Mouse (Mus musculus) T-cell, adult 2 months (primary cell): ENCODE results near the gene Epb41l3.
"Not testable (repeated sequence)": the region's sequence is repeated elsewhere in the genome, so short reads cannot be mapped to it uniquely, and the experiment has no call there.

Source experiments
- DNase-seq: peaks from one replicate; pipeline ENCODE4 v3.0.0; 2022; ENCODE audit warnings: low spot score

Epb41l3 gene

GRCm38 (mm10) chr17:69105799-69106401 lies 30.4 kb downstream of the Epb41l3 start:
- DNase-seq: no peak

GRCm38 (mm10) chr17:69109216-69109615 lies 33.7 kb downstream of the Epb41l3 start:
- DNase-seq: no peak

- DNase-seq: no peak
Measured at GRCm38 (mm10) chr17:69112232-69112631, 36.7 kb downstream of the Epb41l3 start.

GRCm38 (mm10) chr17:69119183-69119582 lies 43.7 kb downstream of the Epb41l3 start:
- DNase-seq: no peak

GRCm38 (mm10) chr17:69120533-69121358 lies 45.3 kb downstream of the Epb41l3 start:
- DNase-seq: no peak

- not testable (repeated sequence) for DNase-seq
Measured at GRCm38 (mm10) chr17:69122403-69122802, 46.9 kb downstream of the Epb41l3 start.

GRCm38 (mm10) chr17:69127436-69127835 lies 52.0 kb downstream of the Epb41l3 start:
- DNase-seq: no peak

- no peak for DNase-seq
Measured at GRCm38 (mm10) chr17:69127981-69128380, 52.5 kb downstream of the Epb41l3 start.

- DNase-seq: no peak
Measured at GRCm38 (mm10) chr17:69129434-69129833, 54.0 kb downstream of the Epb41l3 start.

GRCm38 (mm10) chr17:69143017-69143416 lies 67.5 kb downstream of the Epb41l3 start:
- DNase-seq: no peak

- no peak for DNase-seq
Measured at GRCm38 (mm10) chr17:69150826-69151225, 75.3 kb downstream of the Epb41l3 start.

- DNase-seq: no peak
Measured at GRCm38 (mm10) chr17:69151281-69151680, 75.8 kb downstream of the Epb41l3 start.

GRCm38 (mm10) chr17:69155034-69155433 lies 79.6 kb downstream of the Epb41l3 start:
- DNase-seq: no peak

GRCm38 (mm10) chr17:69156522-69157100 lies 81.1 kb downstream of the Epb41l3 start:
- no peak for DNase-seq

- DNase-seq: no peak
Measured at GRCm38 (mm10) chr17:69157101-69157808, 81.8 kb downstream of the Epb41l3 start.

GRCm38 (mm10) chr17:69157809-69158185 lies 82.3 kb downstream of the Epb41l3 start:
- DNase-seq: no peak

- DNase-seq: no peak
Measured at GRCm38 (mm10) chr17:69158690-69159089, 83.2 kb downstream of the Epb41l3 start.

- no peak for DNase-seq
Measured at GRCm38 (mm10) chr17:69162731-69163130, 87.2 kb downstream of the Epb41l3 start.

GRCm38 (mm10) chr17:69176949-69177501 lies 101.5 kb downstream of the Epb41l3 start:
- DNase-seq: no peak

GRCm38 (mm10) chr17:69177954-69178353 lies 102.5 kb downstream of the Epb41l3 start:
- no peak for DNase-seq

- no peak for DNase-seq
Measured at GRCm38 (mm10) chr17:69180905-69181559, 105.5 kb downstream of the Epb41l3 start.
